Mouse (Mus musculus) heart, embryonic 10.5 days (tissue): ENCODE data around the gene Tlr4. TPM values are rescaled to one million over a fixed set of nuclear protein-coding genes. Genes with fewer than 3 reads are reported as not detected.

Source experiments
- DNase-seq: peaks from one replicate; pipeline ENCODE4 v3.0.0-alpha.2; 2017; ENCODE audit warnings: low spot score
- H3K27ac ChIP-seq: fragments of 300-500 bp; sonication (generic); 2 replicates; pipeline ENCODE4 v1.5.1; 2016; ENCODE audit warnings: mild to moderate bottlenecking
- H3K27me3 ChIP-seq: fragments of 300-500 bp; sonication (generic); 2 replicates; pipeline ENCODE4 v1.6.1; 2016; ENCODE audit warnings: mild to moderate bottlenecking; ENCODE audit not compliant: poor library complexity, insufficient read depth, severe bottlenecking
- H3K36me3 ChIP-seq: fragments of 300-500 bp; sonication (generic); 2 replicates; pipeline ENCODE4 v1.6.1; 2016; ENCODE audit warnings: mild to moderate bottlenecking, moderate library complexity
- H3K4me1 ChIP-seq: fragments of 300-500 bp; sonication (generic); 2 replicates; pipeline ENCODE4 v1.6.1; 2016; ENCODE audit warnings: mild to moderate bottlenecking
- H3K4me3 ChIP-seq: fragments of 300-500 bp; sonication (generic); 2 replicates; pipeline ENCODE4 v1.5.1; 2016; ENCODE audit warnings: mild to moderate bottlenecking, moderate library complexity
- H3K9me3 ChIP-seq: fragments of 300-500 bp; sonication (generic); 2 replicates; pipeline ENCODE4 v1.6.1; 2016; ENCODE audit warnings: mild to moderate bottlenecking, moderate library complexity
- WGBS: fragments of 180-500 bp; shearing (Covaris S2); methylation state at CpG from one replicate; pipeline ENCODE4 v1.1.7; 2016; 5-methylcytosine and 5-hydroxymethylcytosine counted together
- polyA plus RNA-seq: library from polyadenylated mRNA; unstranded; fragments of >200 nt; fragmentation: Nextera tagmentation; extraction: Ambion mirVana; gene quantifications from 2 replicates; pipeline ENCODE4 v1.2.1, GENCODE M21; 2016

Tlr4 gene
- polyA plus RNA-seq, 1 experiment from 2014 or later = 0.63 TPM

- no peaks in the 10 kb centered on the region for H3K4me1 ChIP-seq
- no peak overlapping the region for H3K27ac ChIP-seq
- H3K36me3 ChIP-seq = no peaks in the 10 kb centered on the region
- H3K27me3 ChIP-seq = no peaks in the 10 kb centered on the region
- no peaks in the 10 kb centered on the region for H3K9me3 ChIP-seq
- WGBS = 41% methylated on average over 3 of the region's 3 CpGs
- no peak overlapping the region for H3K4me3 ChIP-seq
- no peak for DNase-seq
Observed at GRCm38 (mm10) chr4:66923616-66924276, 96.4 kb downstream of the Tlr4 start.

GRCm38 (mm10) chr4:66926066-66926465 is 98.7 kb downstream of the Tlr4 start:
- Histone ChIP-seq H3K4me3 (no peak overlapping the region), H3K4me1 (no peaks in the 10 kb centered on the region), H3K27me3 (no peaks in the 10 kb centered on the region), H3K36me3 (no peaks in the 10 kb centered on the region), H3K9me3 (no peaks in the 10 kb centered on the region), H3K27ac (no peak overlapping the region)
- DNase-seq = no peak
- 47% methylated on average over 4 of the region's 4 CpGs for WGBS

DNA sequence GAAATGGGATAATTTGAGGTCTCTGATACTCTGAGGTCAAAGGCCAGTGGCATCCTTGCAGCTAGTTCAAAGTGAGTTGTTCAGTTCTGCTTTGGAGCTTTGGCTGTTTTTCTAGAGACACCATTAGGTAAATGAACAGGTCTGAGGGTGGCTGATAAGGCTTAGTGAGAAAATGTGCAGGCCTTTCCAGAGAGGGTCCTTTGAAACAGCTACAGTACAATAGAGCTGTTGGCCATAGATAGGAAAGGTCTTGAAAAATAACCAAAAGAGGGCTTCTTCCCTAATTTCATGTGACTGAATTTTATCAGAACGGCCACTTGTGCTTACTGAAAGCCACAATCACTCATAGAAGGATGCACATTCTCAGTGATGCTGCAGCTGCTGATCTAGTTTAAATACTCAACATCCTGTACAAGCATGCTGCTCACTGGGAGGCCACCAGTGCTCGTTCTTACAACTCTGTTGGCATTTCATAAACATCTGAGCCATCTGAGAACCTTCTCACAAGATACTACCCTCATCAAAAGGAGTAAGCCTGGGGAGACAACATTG is 100.2 kb downstream of the Tlr4 start:
- WGBS = 54% methylated on average over 2 of the region's 2 CpGs
- Histone ChIP-seq H3K27ac (no peak overlapping the region), H3K4me3 (no peak overlapping the region), H3K4me1 (no peaks in the 10 kb centered on the region), H3K9me3 (no peaks in the 10 kb centered on the region), H3K27me3 (no peaks in the 10 kb centered on the region), H3K36me3 (no peaks in the 10 kb centered on the region)
- no peak for DNase-seq

GRCm38 (mm10) chr4:66938489-66939061 is 111.2 kb downstream of the Tlr4 start:
- H3K9me3 ChIP-seq = no peaks in the 10 kb centered on the region
- no peak overlapping the region for H3K4me3 ChIP-seq
- no peaks in the 10 kb centered on the region for H3K36me3 ChIP-seq
- H3K4me1 ChIP-seq = no peaks in the 10 kb centered on the region
- 79% methylated on average over 4 of the region's 4 CpGs for WGBS
- no peaks in the 10 kb centered on the region for H3K27me3 ChIP-seq
- no peak overlapping the region for H3K27ac ChIP-seq
- no peak for DNase-seq

DNA sequence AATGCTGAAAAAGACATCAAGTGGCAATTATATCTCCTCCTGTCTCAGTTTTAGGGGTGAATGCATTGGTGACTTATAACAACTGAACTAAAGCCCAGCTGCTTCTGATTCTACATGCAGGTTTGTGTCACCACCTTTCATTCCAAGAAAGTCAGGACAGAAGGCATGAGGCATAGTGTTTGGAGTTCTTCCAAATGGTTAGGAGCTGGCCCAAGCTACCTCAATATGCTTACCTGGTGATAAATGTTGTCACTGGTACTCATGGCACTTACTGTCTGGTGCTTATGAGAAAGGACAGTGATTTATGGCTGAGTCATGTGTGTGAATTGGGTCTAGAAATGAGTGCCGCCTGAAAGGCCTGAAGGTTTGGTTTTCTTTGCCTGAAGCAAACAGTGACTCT is 114.5 kb downstream of the Tlr4 start:
- Histone ChIP-seq H3K36me3 (no peaks in the 10 kb centered on the region), H3K4me3 (no peak overlapping the region), H3K4me1 (no peaks in the 10 kb centered on the region), H3K27me3 (no peaks in the 10 kb centered on the region), H3K27ac (no peak overlapping the region), H3K9me3 (no peaks in the 10 kb centered on the region)
- DNase-seq = no peak
- 67% methylated on average over 1 of the region's 1 CpGs for WGBS

GRCm38 (mm10) chr4:66943699-66944098 is 116.3 kb downstream of the Tlr4 start:
- Histone ChIP-seq H3K4me1 (no peaks in the 10 kb centered on the region), H3K4me3 (no peak overlapping the region), H3K27ac (no peak overlapping the region), H3K27me3 (no peaks in the 10 kb centered on the region), H3K36me3 (no peaks in the 10 kb centered on the region), H3K9me3 (no peaks in the 10 kb centered on the region)
- DNase-seq = no peak

- no peaks in the 10 kb centered on the region for H3K27me3 ChIP-seq
- WGBS = 53% methylated on average over 1 of the region's 1 CpGs
- no peaks in the 10 kb centered on the region for H3K4me1 ChIP-seq
- no peaks in the 10 kb centered on the region for H3K36me3 ChIP-seq
- no peak for DNase-seq
- no peak overlapping the region for H3K4me3 ChIP-seq
- H3K9me3 ChIP-seq = no peaks in the 10 kb centered on the region
- no peak overlapping the region for H3K27ac ChIP-seq
Observed at GRCm38 (mm10) chr4:66947657-66948056, 120.3 kb downstream of the Tlr4 start.

GRCm38 (mm10) chr4:66974918-66975317 is 147.5 kb downstream of the Tlr4 start:
- Histone ChIP-seq H3K27me3 (no peaks in the 10 kb centered on the region), H3K9me3 (no peaks in the 10 kb centered on the region), H3K4me3 (no peak overlapping the region), H3K36me3 (no peaks in the 10 kb centered on the region), H3K4me1 (no peaks in the 10 kb centered on the region), H3K27ac (no peak overlapping the region)
- DNase-seq = no peak
- WGBS = 65% methylated on average over 3 of the region's 3 CpGs
